Mouse (Mus musculus) liver, adult 2 months (tissue): ENCODE measurements around the gene Tcf7l1.

ENCODE experiments used
- CTCF ChIP-seq: fragments of 200-500 bp; IDR thresholded peaks from 2 replicates; pipeline ENCODE4 v1.5.1; 2011; ENCODE audit warnings: low read depth, low read length, control low read depth
- POLR2A ChIP-seq: fragments of 200-500 bp; IDR thresholded peaks from 2 replicates; pipeline ENCODE4 v1.6.1; 2011; ENCODE audit warnings: low read length, control low read depth; ENCODE audit not compliant: insufficient read depth; ENCODE audit errors: extremely low read depth

DNA sequence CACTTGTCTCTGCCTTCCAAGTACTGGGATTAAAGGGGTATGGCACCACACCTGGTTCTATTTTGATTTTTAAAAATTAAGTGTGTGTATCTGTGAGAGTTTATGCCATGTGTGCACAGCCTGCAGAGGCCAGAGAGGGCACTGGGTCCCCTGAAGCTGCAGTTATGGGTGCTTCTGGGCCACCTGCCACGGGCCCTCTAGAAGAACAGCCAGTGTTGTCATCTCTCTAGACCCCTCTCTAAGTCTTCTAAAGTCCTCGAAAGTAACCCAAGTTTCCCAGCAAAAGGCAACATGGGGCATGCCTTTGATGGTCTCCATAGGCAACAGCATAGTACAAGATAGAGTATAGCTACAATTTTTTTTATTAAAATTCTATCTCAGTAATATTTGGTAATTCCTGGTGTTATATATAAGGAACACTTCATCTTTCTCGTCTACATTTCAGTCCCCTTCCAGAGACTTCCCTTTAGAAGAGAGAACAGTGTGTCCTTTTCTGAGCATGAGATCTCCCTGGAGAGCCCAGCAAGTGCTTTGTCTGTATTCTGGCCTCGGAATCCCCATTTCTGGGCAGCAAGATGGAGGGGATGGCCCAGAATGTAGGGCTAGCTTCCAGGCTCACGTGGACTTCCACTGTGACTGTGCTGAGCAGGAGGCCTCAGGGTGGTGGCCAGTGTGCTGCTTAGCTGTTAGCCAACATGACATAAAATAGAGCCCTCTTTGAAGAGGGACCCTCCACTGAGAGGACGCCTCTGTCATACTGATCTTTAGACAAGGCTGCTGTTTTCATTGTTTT is 195.8 kb downstream of the Tcf7l1 start:
- TF ChIP-seq CTCF: no peak
- TF ChIP-seq POLR2A: no peak
